20 mouse cellular contexts compared by ENCODE assay signal in genomic region chr13:72852896-72853295, GRCm38 (mm10).
"Had no signal": no experiment of that assay in that cellular context is flagged by ENCODE, and none has a peak within 500 bp of the region (broad histone marks: within the 10 kb centered on the region; RNA-seq: fewer than 3 reads in every experiment).

No protein-coding gene starts in this region.

- H3K27me3 ChIP-seq: midbrain, embryonic 12.5 days; stomach, embryonic 15.5 days had no signal

- H3K27ac ChIP-seq: midbrain, embryonic 10.5 days; midbrain, embryonic 12.5 days; neural tube, embryonic 13.5 days; neural tube, embryonic 15.5 days; stomach, embryonic 15.5 days; stomach, postnatal 0 days had no signal

- H3K4me1 ChIP-seq: neural tube, embryonic 15.5 days; stomach, embryonic 15.5 days had no signal

- DNase-seq: lung, adult 18-20 months; lung, embryonic 14.5 days; lung, postnatal 10 days; lung, postnatal 4 days; midbrain, embryonic 14.5 days; retina, postnatal 1 day; right cerebral cortex, adult 18-20 months; right cerebral cortex, postnatal 25 days; right cerebral cortex, postnatal 4 days; spleen, adult 18-20 months; thymus, adult 18-20 months; thymus, postnatal 14 days; thymus, postnatal 36 days had no signal

- H3K4me3 ChIP-seq: midbrain, embryonic 10.5 days; midbrain, embryonic 12.5 days; myocyte; neural tube, embryonic 13.5 days; neural tube, embryonic 15.5 days; stomach, embryonic 15.5 days had no signal
